Mouse (Mus musculus): ENCODE data around the gene Ghrl. TPM values are rescaled to one million over a fixed set of nuclear protein-coding genes. Genes with fewer than 3 reads are reported as not detected.
"Not testable (repeated sequence)": the region's sequence is repeated elsewhere in the genome, so short reads cannot be mapped to it uniquely, and the experiment has no call there.

The Ghrl gene
- total and polyA plus RNA-seq, 3 experiments, result 1.1 TPM; not detected in 2

DNA sequence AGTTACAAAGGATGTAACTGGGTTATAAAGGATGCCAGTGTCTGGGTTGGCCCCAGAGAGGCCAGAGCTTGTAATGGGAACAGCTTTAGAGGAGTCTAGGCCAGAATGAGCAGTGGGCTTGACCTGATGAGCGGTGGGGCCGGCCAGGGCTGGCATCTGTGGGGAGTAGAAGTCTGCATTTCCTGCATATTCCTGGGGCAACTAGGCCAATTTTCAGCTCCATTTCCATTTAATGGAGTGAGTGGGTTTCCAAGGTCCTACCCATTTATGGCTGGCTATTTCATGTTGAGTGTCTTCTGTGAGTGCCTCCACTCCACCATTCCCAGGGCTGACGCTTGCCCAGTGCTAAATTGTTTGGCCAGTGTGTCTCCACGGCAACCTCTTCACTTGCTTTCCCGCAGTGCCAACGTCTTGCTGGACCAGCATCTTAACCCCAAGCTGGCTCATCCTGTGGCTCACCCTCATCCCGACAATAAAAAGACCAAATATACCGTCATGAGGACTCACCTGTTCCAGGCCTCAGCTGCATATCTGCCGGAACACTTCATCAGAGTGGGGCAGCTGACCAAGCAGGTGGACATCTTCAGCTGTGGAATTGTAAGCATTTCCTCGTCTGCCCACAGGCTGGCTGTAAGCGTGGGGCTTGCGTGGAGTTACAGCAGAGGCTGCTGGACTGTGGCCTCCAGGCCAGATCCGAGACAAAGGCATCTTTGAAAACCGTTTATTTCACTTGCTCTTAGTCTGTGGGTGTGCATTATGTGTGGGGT lies 41.3 kb downstream of the Ghrl start:
- WGBS, result 85% methylated on average over 14 of the region's 14 CpGs
- TF ChIP-seq CTCF (IDR thresholded peaks at IDR 0.05) (no peak), EP300 (IDR thresholded peaks at IDR 0.05; ENCODE audit: insufficient read depth, low read depth, low read length) (no peak), POLR2A (IDR thresholded peaks at IDR 0.05; ENCODE audit: insufficient read depth, low read depth, low read length) (no peak)
- no peak overlapping the region for H3K4me3 ChIP-seq

DNA sequence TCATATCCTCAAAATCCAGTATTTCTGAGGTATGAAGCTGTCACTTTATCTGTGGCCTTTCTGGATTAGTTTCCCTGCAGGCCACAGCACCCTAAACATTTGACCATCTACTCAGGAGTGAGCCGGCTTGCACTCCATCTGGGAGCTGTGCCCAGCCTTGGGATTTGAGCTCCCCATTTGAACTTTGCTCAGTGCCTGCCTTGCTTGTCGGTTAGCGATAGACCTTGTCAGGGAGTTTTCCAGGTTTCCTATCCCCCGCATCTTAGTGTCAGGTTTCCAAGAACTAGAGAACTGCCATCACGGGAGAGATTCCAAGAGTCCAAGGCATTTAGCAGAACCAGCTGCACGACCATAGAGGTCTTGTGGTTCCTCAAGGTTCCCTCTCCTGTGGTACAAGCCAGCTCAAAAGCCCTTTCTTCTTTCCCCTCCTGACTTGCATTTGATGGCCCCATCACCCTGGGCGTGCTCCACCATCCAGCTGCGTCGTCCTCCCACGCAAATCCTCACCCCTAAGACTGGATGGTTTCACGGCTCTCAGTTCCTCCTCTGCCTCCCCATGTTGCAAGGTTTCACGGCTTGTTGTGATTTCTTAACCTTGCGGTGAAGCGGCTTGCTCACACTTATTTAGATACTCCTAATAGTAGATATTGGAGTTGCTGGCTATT lies 42.5 kb downstream of the Ghrl start:
- H3K36me3 ChIP-seq (ENCODE audit: control insufficient read depth, insufficient read depth, low read length), result no peaks in the 10 kb centered on the region
- H3K79me2 ChIP-seq (replicated peaks; ENCODE audit: control insufficient read depth, insufficient read depth, low read length), result no peaks in the 10 kb centered on the region
- H3K27ac ChIP-seq, result no peak overlapping the region
- H3K4me1 ChIP-seq (ENCODE audit: control insufficient read depth, insufficient read depth, low read length), result peaks cover 5% of the 10 kb centered on the region
- no peak overlapping the region for H3K4me3 ChIP-seq
- DNase-seq, result peak in 1 of 2 experiments; percentile 62
- H3K27me3 ChIP-seq (ENCODE audit: control insufficient read depth, insufficient read depth, low read length), result no peaks in the 10 kb centered on the region
- 78% methylated on average over 14 of the region's 14 CpGs for WGBS
- no peak overlapping the region for H3K9ac ChIP-seq (ENCODE audit: low read depth, low read length)
- TF ChIP-seq EP300 (IDR thresholded peaks at IDR 0.05; ENCODE audit: insufficient read depth, low read depth, low read length) (0 out of 2 replicates have a peak, but pooled peaks have one; percentile 8), CTCF (IDR thresholded peaks at IDR 0.05) (no peak)
- intact Hi-C loops (cut with DNase I), result no loop called here

More for the DNA sequence above, 41.3 kb downstream of the Ghrl start:
- Histone ChIP-seq H3K79me2 (replicated peaks; ENCODE audit: control insufficient read depth, insufficient read depth, low read length) (no peaks in the 10 kb centered on the region), H3K9ac (ENCODE audit: low read depth, low read length) (no peak overlapping the region), H3K36me3 (ENCODE audit: control insufficient read depth, insufficient read depth, low read length) (no peaks in the 10 kb centered on the region), H3K4me1 (ENCODE audit: control insufficient read depth, insufficient read depth, low read length) (peaks cover 5% of the 10 kb centered on the region), H3K27ac (no peak overlapping the region), H3K27me3 (ENCODE audit: control insufficient read depth, insufficient read depth, low read length) (no peaks in the 10 kb centered on the region)
- no peak for DNase-seq
- intact Hi-C loops (cut with DNase I), result no loop called here

- WGBS, result 94% methylated on average over 9 of the region's 9 CpGs
- H3K4me3 ChIP-seq, result no peak overlapping the region
- H3K27ac ChIP-seq, result no peak overlapping the region
- no peak overlapping the region for H3K9ac ChIP-seq (ENCODE audit: low read depth, low read length)
- no peaks in the 10 kb centered on the region for H3K79me2 ChIP-seq (replicated peaks; ENCODE audit: control insufficient read depth, insufficient read depth, low read length)
- H3K36me3 ChIP-seq (ENCODE audit: control insufficient read depth, insufficient read depth, low read length), result no peaks in the 10 kb centered on the region
- H3K4me1 ChIP-seq (ENCODE audit: control insufficient read depth, insufficient read depth, low read length), result peaks cover 2% of the 10 kb centered on the region
- DNase-seq, result no peak
- intact Hi-C loops (cut with DNase I), result no loop called here
- no peaks in the 10 kb centered on the region for H3K27me3 ChIP-seq (ENCODE audit: control insufficient read depth, insufficient read depth, low read length)
- TF ChIP-seq EP300 (IDR thresholded peaks at IDR 0.05; ENCODE audit: insufficient read depth, low read depth, low read length) (no peak), CTCF (IDR thresholded peaks at IDR 0.05) (no peak), POLR2A (IDR thresholded peaks at IDR 0.05; ENCODE audit: insufficient read depth, low read depth, low read length) (no peak)
Measured at GRCm38 (mm10) chr6:113675991-113676390, 43.7 kb downstream of the Ghrl start.

DNA sequence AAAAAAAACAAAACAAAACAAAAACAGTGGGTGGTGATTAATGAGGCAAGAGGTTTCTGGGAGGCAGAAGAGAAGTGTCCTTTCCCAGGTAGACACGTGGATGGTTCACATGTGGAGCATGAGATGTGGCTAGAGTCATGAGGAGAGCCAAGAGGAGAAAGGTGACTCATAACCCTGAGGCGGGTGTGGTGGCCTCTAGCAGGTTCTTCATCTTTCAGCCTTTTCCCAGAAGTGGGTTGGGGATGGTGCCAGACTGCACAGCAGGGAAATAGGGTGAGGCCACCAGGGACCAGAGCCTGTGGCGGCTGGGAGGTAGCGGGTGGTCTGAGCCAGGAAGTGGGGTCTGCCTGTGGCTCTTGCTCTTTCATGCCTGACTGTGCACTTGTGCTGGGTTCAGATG lies 44.4 kb downstream of the Ghrl start:
- no peak overlapping the region for H3K9ac ChIP-seq (ENCODE audit: low read depth, low read length)
- no peaks in the 10 kb centered on the region for H3K79me2 ChIP-seq (replicated peaks; ENCODE audit: control insufficient read depth, insufficient read depth, low read length)
- intact Hi-C loops (cut with DNase I), result no loop called here
- no peaks in the 10 kb centered on the region for H3K27me3 ChIP-seq (ENCODE audit: control insufficient read depth, insufficient read depth, low read length)
- no peaks in the 10 kb centered on the region for H3K36me3 ChIP-seq (ENCODE audit: control insufficient read depth, insufficient read depth, low read length)
- WGBS, result 80% methylated on average over 4 of the region's 4 CpGs
- TF ChIP-seq POLR2A (IDR thresholded peaks at IDR 0.05; ENCODE audit: insufficient read depth, low read depth, low read length), result no peak
- no peak for TF ChIP-seq CTCF (IDR thresholded peaks at IDR 0.05)
- TF ChIP-seq EP300 (IDR thresholded peaks at IDR 0.05; ENCODE audit: insufficient read depth, low read depth, low read length), result no peak
- H3K27ac ChIP-seq, result no peak overlapping the region
- H3K4me3 ChIP-seq, result no peak overlapping the region
- DNase-seq, result no peak
- H3K4me1 ChIP-seq (ENCODE audit: control insufficient read depth, insufficient read depth, low read length), result no peaks in the 10 kb centered on the region

- no peaks in the 10 kb centered on the region for H3K36me3 ChIP-seq (ENCODE audit: control insufficient read depth, insufficient read depth, low read length)
- 84% methylated on average over 6 of the region's 6 CpGs for WGBS
- H3K27ac ChIP-seq, result no peak overlapping the region
- H3K4me1 ChIP-seq (ENCODE audit: control insufficient read depth, insufficient read depth, low read length), result peaks cover 6% of the 10 kb centered on the region
- TF ChIP-seq EP300 (IDR thresholded peaks at IDR 0.05; ENCODE audit: insufficient read depth, low read depth, low read length) (no peak), POLR2A (IDR thresholded peaks at IDR 0.05; ENCODE audit: insufficient read depth, low read depth, low read length) (no peak), CTCF (IDR thresholded peaks at IDR 0.05) (no peak)
- intact Hi-C loops (cut with DNase I), result no loop called here
- H3K4me3 ChIP-seq, result no peak overlapping the region
- H3K79me2 ChIP-seq (replicated peaks; ENCODE audit: control insufficient read depth, insufficient read depth, low read length), result no peaks in the 10 kb centered on the region
- H3K27me3 ChIP-seq (ENCODE audit: control insufficient read depth, insufficient read depth, low read length), result no peaks in the 10 kb centered on the region
- DNase-seq, result no peak
- no peak overlapping the region for H3K9ac ChIP-seq (ENCODE audit: low read depth, low read length)
Measured at GRCm38 (mm10) chr6:113672989-113673388, 46.7 kb downstream of the Ghrl start.

DNA sequence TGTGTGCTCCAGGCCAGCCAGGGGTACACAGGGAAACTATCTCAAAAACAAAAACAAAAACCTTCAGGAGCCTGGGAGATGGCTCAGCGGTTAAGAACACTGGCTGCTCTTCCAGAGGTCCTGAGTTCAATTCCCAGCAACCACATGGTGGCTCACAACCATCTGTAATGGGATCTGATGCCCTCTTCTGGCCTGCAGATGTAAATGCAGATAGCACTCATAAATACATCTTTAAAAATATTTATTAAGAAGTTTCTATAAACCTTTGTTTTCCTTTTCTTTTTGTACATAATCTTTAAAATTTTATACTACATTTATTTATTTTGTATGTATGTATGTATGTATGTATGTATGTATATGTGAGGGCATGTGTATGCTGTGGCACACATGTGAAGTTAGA lies 47.7 kb downstream of the Ghrl start:
- H3K4me3 ChIP-seq; H3K9ac ChIP-seq (ENCODE audit: low read depth, low read length); H3K79me2 ChIP-seq (replicated peaks; ENCODE audit: control insufficient read depth, insufficient read depth, low read length); intact Hi-C loops (cut with DNase I); DNase-seq; H3K27me3 ChIP-seq (ENCODE audit: control insufficient read depth, insufficient read depth, low read length); H3K4me1 ChIP-seq (ENCODE audit: control insufficient read depth, insufficient read depth, low read length); H3K36me3 ChIP-seq (ENCODE audit: control insufficient read depth, insufficient read depth, low read length); H3K27ac ChIP-seq: not testable (repeated sequence)
- WGBS, result 85% methylated on average over 1 of the region's 1 CpGs
- peak; percentile 51 for TF ChIP-seq CTCF (IDR thresholded peaks at IDR 0.05)
